Mouse (Mus musculus) kidney, embryonic 14.5 days (tissue): ENCODE measurements around the gene Yap1. TPM values are rescaled to one million over a fixed set of nuclear protein-coding genes. Genes with fewer than 3 reads are reported as not detected.

Source experiments
- ATAC-seq: fragments of 200-750 bp; cut with Nextera tagmentation; 2 replicates; pipeline ENCODE4 v1.8.0; 2017; ENCODE audit warnings: moderate number of reproducible peaks, mild to moderate bottlenecking, moderate TSS enrichment, moderate library complexity; ENCODE audit not compliant: low FRiP score, low TSS enrichment
- H3K27ac ChIP-seq: fragments of 300-500 bp; sonication (generic); 2 replicates; pipeline ENCODE4 v1.5.1; 2014; ENCODE audit warnings: low read depth, mild to moderate bottlenecking, low read length, moderate library complexity, mixed read lengths
- H3K27me3 ChIP-seq: fragments of 300-500 bp; sonication (generic); 2 replicates; pipeline ENCODE4 v1.6.1; 2014; ENCODE audit warnings: mild to moderate bottlenecking, low read length; ENCODE audit not compliant: control insufficient read depth, insufficient read depth
- H3K36me3 ChIP-seq: fragments of 300-500 bp; sonication (generic); 2 replicates; pipeline ENCODE4 v1.6.1; 2014; ENCODE audit warnings: low read length, mixed read lengths; ENCODE audit not compliant: control insufficient read depth, insufficient read depth
- H3K4me1 ChIP-seq: fragments of 300-500 bp; sonication (generic); 2 replicates; pipeline ENCODE4 v1.6.1; 2014; ENCODE audit warnings: low read length, mixed read lengths; ENCODE audit not compliant: control insufficient read depth, insufficient read depth
- H3K4me2 ChIP-seq: fragments of 300-500 bp; sonication (generic); replicated peaks from 2 replicates; pipeline ENCODE4 v1.6.1; 2014; ENCODE audit warnings: low read depth, mild to moderate bottlenecking, low read length
- H3K4me3 ChIP-seq: fragments of 300-500 bp; sonication (generic); 2 replicates; pipeline ENCODE4 v1.5.1; 2014; ENCODE audit warnings: mild to moderate bottlenecking, low read length
- H3K9ac ChIP-seq: fragments of 300-500 bp; sonication (generic); 2 replicates; pipeline ENCODE4 v1.6.1; 2014; ENCODE audit warnings: low read depth, mild to moderate bottlenecking, low read length, moderate library complexity
- H3K9me3 ChIP-seq: fragments of 300-500 bp; sonication (generic); 2 replicates; pipeline ENCODE4 v1.6.1; 2016; ENCODE audit warnings: low read length; ENCODE audit not compliant: control insufficient read depth
- WGBS: fragments of 180-500 bp; shearing (Covaris S2); extraction: QIAGEN DNeasy Blood & Tissue Kit; methylation state at CpG from one replicate; pipeline ENCODE4 v1.1.7; 2014; 5-methylcytosine and 5-hydroxymethylcytosine counted together
- polyA plus RNA-seq: library from polyadenylated mRNA; unstranded; fragments of >200 nt; fragmentation: Nextera tagmentation; extraction: Ambion mirVana; gene quantifications from 2 replicates; pipeline ENCODE4 v1.2.1, GENCODE M21; 2014

Gene Yap1
- polyA plus RNA-seq, 1 experiment from 2014 or later = 36.7 TPM

- Histone ChIP-seq H3K36me3 (no peaks in the 10 kb centered on the region), H3K4me2 (no peak overlapping the region), H3K27me3 (no peaks in the 10 kb centered on the region), H3K9ac (no peak overlapping the region), H3K4me3 (no peak overlapping the region), H3K9me3 (no peaks in the 10 kb centered on the region), H3K27ac (no peak overlapping the region), H3K4me1 (no peaks in the 10 kb centered on the region)
- ATAC-seq = peak; percentile 60; the same call in 1 of the 2 replicates
- 54% methylated on average over 16 of the region's 20 CpGs for WGBS
These were observed 13.0 kb upstream of the Yap1 start for GRCm38 (mm10) chr9:8017253-8017913.

DNA sequence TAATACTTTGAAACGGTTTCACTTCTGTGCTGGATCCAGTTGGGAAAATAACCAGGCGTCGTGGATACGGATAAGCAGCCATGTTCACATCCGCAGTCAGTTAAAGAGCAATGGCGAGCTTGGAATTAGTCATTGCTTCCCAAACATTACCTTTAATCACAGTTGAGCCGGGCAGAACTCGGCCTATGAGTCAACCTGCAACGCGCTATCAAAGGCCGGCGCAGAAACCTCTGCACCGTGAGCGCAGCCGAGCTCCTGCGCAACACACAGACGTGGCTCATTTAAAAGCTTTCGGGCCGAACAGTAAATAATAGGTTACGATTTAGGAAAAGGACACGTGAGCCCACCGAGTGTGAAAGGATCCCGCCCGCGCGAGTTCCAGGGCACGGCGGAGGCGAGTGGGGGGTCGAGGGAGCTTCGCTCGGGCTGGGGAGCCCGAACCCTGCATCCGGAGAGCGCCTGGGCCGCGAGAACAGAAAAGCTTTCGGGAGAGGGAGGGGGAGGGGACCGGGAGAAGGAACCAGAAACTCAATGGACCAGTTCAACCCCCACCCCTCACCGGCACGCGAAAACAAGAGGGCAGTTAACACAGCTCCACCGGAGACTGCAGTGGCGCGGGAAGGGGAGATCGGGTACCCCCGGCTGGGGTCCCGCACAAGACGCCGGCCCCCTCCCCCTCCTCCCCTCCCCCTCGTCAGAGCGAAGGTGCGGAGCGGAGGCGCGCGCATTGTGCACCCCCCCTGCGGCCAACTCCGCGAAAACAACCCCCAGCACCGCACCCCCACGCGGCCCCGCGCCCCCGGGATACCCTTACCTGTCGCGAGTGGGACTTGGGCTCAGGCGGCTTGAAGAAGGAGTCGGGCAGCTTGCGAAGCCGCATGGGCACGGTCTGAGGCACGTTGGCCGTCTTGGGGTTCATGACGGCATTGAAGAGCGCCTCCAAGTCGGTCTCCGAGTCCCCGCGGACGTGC, 810 bp downstream of the Yap1 start:
- peak; percentile 73 for ATAC-seq
- Histone ChIP-seq H3K9me3 (no peaks in the 10 kb centered on the region), H3K4me3 (peak overlapping the region; percentile 95), H3K9ac (peak overlapping the region; percentile 97), H3K27ac (peak overlapping the region; percentile 99), H3K4me2 (peak overlapping the region; percentile 52), H3K4me1 (peaks cover 10% of the 10 kb centered on the region), H3K36me3 (peaks cover 20% of the 10 kb centered on the region), H3K27me3 (no peaks in the 10 kb centered on the region)
- WGBS = under 1% methylated on average over 72 of the region's 82 CpGs

GRCm38 (mm10) chr9:8002806-8003205, 1.6 kb downstream of the Yap1 start:
- H3K27ac ChIP-seq = peak overlapping the region; percentile 99
- peak overlapping the region; percentile 97 for H3K9ac ChIP-seq
- peak overlapping the region; percentile 95 for H3K4me3 ChIP-seq
- no peak for ATAC-seq
- H3K27me3 ChIP-seq = no peaks in the 10 kb centered on the region
- no peaks in the 10 kb centered on the region for H3K9me3 ChIP-seq
- WGBS = under 1% methylated on average over 12 of the region's 12 CpGs
- H3K4me1 ChIP-seq = peaks cover 10% of the 10 kb centered on the region
- peak overlapping the region; percentile 52 for H3K4me2 ChIP-seq
- peaks cover 28% of the 10 kb centered on the region for H3K36me3 ChIP-seq

DNA sequence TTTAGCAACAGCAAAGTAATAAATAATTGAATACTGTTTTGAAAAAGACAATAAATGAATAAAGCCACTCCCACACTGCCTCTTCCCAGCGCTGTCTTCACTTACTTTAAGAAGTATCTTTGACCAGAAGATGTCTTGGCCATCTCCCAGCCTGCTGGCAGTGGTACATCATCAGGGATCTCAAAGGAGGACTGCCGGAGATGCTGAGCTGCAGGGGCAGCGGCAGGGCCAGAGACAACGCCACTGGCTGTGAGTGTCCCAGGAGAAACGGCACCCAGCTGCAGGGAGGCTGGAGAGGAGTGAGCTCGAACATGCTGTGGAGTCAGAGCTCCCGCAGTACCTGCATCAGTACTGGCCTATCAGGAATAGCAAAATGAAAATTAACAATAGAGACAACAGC, 3.0 kb downstream of the Yap1 start:
- no peak overlapping the region for H3K4me3 ChIP-seq
- H3K27me3 ChIP-seq = no peaks in the 10 kb centered on the region
- H3K4me1 ChIP-seq = peaks cover 10% of the 10 kb centered on the region
- peak overlapping the region; percentile 21; the same call in 1 of the 2 replicates for H3K4me2 ChIP-seq
- H3K9ac ChIP-seq = no peak overlapping the region
- peaks cover 32% of the 10 kb centered on the region for H3K36me3 ChIP-seq
- no peaks in the 10 kb centered on the region for H3K9me3 ChIP-seq
- 49% methylated on average over 7 of the region's 7 CpGs for whole genome bisulfite sequencing
- H3K27ac ChIP-seq = no peak overlapping the region
- ATAC-seq = no peak

DNA sequence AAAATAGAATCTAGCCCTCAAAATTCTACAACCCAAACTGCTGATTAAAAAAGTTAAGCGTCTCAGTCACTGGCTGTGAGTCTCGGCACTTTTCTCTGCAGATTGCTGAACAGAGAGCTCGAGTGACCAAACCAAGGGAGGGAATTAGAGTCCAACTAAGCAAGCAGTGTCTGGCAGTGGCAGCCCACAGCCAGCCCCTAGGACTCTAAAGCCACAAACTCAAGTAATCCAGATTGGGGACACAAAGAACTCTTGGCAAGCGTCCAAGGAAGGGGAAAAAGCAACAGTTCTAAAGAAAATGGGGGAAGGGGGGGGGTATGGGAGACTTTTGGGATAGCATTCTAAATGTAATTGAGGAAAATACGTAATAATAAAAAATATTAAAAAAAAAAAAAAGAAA, 10.1 kb downstream of the Yap1 start:
- WGBS = 84% methylated on average over 5 of the region's 5 CpGs
- Histone ChIP-seq H3K36me3 (peaks cover 58% of the 10 kb centered on the region), H3K9ac (no peak overlapping the region), H3K4me3 (no peak overlapping the region), H3K9me3 (no peaks in the 10 kb centered on the region), H3K4me1 (no peaks in the 10 kb centered on the region), H3K4me2 (no peak overlapping the region), H3K27me3 (no peaks in the 10 kb centered on the region), H3K27ac (no peak overlapping the region)
- ATAC-seq = no peak

GRCm38 (mm10) chr9:7992651-7993050, 11.7 kb downstream of the Yap1 start:
- Histone ChIP-seq H3K9ac (no peak overlapping the region), H3K4me2 (no peak overlapping the region), H3K4me3 (no peak overlapping the region), H3K9me3 (no peaks in the 10 kb centered on the region), H3K27me3 (no peaks in the 10 kb centered on the region), H3K27ac (no peak overlapping the region), H3K36me3 (peaks cover 54% of the 10 kb centered on the region), H3K4me1 (no peaks in the 10 kb centered on the region)
- 68% methylated on average over 3 of the region's 3 CpGs for WGBS
- ATAC-seq = no peak

GRCm38 (mm10) chr9:7990897-7991296, 13.5 kb downstream of the Yap1 start:
- WGBS = 77% methylated on average over 4 of the region's 4 CpGs
- H3K27me3 ChIP-seq = no peaks in the 10 kb centered on the region

GRCm38 (mm10) chr9:7987119-7987518, 17.3 kb downstream of the Yap1 start:
- H3K9ac ChIP-seq = no peak overlapping the region
- peaks cover 44% of the 10 kb centered on the region for H3K36me3 ChIP-seq
- 0 out of 2 replicates have a peak, but pooled peaks cover 3% of the 10 kb centered on the region for H3K4me1 ChIP-seq
- no peaks in the 10 kb centered on the region for H3K9me3 ChIP-seq
- whole genome bisulfite sequencing = 82% methylated on average over 5 of the region's 5 CpGs
- no peak overlapping the region for H3K4me2 ChIP-seq
- no peaks in the 10 kb centered on the region for H3K27me3 ChIP-seq
- no peak overlapping the region for H3K27ac ChIP-seq
- H3K4me3 ChIP-seq = no peak overlapping the region
- no peak for ATAC-seq

More at GRCm38 (mm10) chr9:7990897-7991296, 13.5 kb downstream of the Yap1 start:
- H3K9me3 ChIP-seq = no peaks in the 10 kb centered on the region
- H3K4me2 ChIP-seq = no peak overlapping the region
- no peak for ATAC-seq
- H3K4me1 ChIP-seq = no peaks in the 10 kb centered on the region
- peaks cover 53% of the 10 kb centered on the region for H3K36me3 ChIP-seq
- H3K4me3 ChIP-seq = no peak overlapping the region
- H3K27ac ChIP-seq = no peak overlapping the region
- H3K9ac ChIP-seq = no peak overlapping the region

GRCm38 (mm10) chr9:7984287-7984686, 20.1 kb downstream of the Yap1 start:
- 70% methylated on average over 4 of the region's 4 CpGs for WGBS
- no peak overlapping the region for H3K9ac ChIP-seq

More at GRCm38 (mm10) chr9:7984287-7984686, 20.1 kb downstream of the Yap1 start:
- no peak overlapping the region for H3K27ac ChIP-seq
- no peak overlapping the region for H3K4me3 ChIP-seq
- no peaks in the 10 kb centered on the region for H3K27me3 ChIP-seq
- H3K9me3 ChIP-seq = no peaks in the 10 kb centered on the region
- H3K36me3 ChIP-seq = peaks cover 28% of the 10 kb centered on the region
- no peak overlapping the region for H3K4me2 ChIP-seq
- no peak for ATAC-seq
- H3K4me1 ChIP-seq = 0 out of 2 replicates have a peak, but pooled peaks cover 3% of the 10 kb centered on the region
